Mouse (Mus musculus) kidney, postnatal 25 days (tissue): ENCODE data around the gene Gm20662.
"Not testable (repeated sequence)": the region's sequence is repeated elsewhere in the genome, so short reads cannot be mapped to it uniquely, and the experiment has no call there.

ENCODE experiments used
- DNase-seq, 2 experiments: peaks; one replicate each; pipeline ENCODE4 v3.0.0; 2021; ENCODE audit warnings: mixed read lengths in 2 of 2

The Gm20662 gene

DNA sequence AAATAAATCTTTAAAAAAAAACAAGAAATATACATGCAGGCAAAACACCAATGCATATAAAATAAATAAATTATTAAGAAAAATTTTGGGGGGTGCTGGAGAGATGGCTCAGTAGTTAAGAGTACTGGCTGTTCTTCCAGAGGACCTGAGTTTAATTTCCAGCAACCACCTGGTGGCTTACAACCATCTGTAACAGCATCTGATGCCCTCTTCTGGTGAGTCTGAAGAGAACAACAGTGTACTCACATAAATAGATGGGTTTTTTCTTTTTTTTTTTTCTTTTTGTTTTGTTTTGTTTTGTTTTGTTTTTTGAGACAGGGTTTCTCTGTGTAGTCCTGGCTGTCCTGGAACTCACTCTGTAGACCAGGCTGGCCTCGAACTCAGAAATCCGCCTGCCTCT is 17.4 kb downstream of the Gm20662 start:
- not testable (repeated sequence) for DNase-seq

DNA sequence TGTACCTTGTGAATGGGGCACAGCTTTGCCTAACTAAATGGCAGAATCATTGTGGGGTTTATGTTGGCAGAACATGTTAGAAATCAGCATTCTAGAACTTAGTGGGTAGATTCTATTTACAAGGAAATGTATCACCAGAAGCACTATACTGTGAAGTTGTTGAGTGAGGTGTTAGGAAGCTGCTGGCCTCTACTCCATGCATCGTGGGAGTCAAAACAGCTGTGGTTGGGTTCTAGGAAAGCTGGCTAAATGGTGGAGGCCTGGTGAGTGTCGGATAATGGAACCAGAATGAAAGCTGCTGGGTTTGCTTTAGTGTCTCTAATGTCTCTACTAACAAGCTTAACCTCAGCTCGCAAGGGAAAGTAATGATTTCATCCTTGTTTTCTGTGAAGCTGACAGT is 21.0 kb downstream of the Gm20662 start:
- DNase-seq, result no peak

DNA sequence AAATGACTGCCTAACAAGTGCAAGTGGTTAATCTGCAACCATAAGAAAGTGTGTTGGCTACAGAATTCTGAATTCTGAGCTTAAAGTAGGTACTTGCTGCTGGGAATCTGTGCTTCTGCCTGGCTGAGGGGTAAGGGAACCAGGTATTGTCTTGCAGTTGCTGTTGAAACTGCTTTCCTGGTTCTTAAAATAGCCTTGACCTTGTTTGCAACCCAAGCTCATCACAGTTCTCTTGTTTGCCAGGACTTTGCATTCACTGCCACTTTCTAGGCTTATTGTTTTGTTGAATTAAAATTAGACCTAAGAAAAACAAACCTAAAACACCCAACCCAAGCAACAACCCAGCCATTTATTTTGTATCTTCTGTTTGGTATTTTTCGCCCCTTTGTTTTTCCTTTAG is 24.6 kb downstream of the Gm20662 start:
- DNase-seq, result no peak

DNA sequence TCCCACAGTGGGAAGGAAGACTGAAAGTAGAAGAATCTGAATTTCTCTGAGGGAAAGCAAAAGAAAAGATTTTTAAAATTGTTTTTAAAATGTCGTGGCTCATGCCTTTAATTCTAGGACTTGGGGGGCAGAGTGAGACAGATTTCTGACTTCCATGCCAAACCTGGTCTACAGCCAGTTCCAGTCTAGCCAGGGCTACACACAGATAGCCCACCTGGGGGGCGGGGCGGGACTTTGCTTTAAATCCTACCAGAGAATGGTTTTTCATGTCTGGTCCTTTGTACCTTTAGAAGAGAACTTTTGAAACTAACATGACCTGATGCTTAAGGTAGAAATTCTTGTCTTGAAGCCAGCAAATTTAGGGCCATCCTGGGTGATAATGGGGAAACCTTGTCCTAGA is 27.1 kb downstream of the Gm20662 start:
- DNase-seq, result no peak

DNA sequence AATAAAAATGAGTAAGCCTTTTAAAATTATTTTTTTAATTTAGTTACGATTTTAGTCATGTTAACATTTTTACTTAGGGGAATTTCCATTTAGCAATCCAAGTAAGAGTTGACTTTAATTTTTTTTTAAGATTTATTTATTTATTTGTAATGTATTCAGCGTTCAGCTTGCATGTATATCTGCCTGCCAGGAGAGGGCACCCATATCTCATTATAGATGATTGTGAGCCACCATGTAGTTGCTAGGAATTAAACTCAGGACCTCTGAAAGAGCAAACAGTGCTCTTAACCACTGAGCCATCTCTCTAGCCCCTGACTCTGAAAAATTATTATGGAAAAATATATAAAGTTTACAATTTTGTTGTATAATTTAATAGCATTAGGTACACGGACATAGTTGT is 30.4 kb downstream of the Gm20662 start:
- no peak for DNase-seq

DNA sequence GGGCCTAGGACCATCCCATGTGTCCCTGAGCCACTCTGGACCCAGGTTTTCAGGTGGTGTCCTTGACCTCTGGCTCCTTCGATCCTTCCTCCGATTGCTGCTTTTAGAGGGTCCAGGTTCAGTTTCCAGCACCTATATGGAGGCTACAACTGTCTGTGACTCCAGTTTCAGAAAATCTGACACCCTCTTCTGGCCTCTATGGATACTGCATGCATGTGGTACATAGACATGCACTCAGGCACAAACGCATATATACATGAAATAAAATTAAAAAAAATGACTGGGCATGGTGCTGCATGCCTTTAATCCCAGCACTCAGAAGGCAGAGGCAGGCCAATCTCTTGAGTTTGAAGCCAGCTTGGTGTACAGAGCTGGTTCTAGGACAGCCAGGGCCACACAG is 31.7 kb downstream of the Gm20662 start:
- peak in 1 of 2 experiments; percentile 6 for DNase-seq

DNA sequence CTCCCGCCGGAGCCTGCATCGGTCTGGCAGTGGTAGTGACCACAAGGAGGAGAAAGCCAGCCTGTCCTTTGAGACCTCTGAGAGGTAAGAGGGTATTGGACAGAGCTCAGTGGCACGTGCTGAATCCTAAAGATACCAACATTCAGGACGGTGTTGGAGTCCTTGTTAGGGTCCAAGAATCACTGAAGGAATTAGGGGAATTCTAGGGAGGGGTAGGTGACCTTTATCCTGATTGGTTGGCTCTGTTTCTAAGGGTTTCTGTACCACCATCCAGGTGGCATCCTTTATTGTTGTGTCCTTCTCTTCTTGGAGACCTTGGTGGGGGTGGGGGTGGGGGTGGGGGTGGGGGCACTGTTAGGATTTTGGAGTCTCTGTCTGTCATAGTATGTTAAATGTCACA is 36.0 kb downstream of the Gm20662 start:
- peak in 1 of 2 experiments; percentile 8 for DNase-seq

DNA sequence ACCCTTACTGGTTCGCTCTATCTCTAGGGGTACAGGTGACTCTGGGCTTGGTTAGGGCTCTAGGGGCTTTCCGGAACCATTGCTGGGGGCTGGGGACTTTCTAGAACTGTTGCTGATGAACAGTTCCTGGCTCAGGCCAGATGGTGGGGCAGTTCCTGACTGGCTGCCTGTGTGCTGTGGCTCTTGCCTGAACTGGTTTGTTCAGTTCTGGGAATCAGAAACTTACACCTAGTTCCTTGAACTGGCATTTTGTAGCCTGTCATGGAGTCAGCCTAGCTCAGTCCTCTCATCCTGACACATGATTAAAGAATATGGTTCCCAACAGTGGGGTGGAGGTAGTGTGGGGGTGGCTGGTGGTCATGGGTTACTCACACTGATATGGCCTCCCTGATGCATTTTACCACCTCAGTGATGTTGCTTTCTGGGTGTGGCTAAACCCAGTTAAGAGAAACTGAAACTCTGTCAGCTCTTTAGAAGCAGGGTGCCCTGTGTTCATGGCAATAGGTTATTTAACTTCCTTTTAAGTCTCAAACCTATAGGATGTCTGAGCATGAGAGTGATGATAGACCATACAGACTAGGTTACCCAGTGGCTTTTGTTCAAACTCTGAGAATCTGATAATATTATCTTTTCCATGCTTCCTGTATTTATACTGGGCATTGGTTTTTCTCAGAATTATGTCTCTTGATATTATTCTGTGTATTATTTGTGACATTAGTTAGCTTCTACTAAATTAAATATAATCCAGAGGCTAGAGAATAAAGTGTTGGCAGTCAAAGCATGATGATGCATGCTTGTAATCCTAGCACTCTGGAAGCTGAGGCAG is 39.4 kb downstream of the Gm20662 start:
- DNase-seq, result peak in 1 of 2 experiments; percentile 36

DNA sequence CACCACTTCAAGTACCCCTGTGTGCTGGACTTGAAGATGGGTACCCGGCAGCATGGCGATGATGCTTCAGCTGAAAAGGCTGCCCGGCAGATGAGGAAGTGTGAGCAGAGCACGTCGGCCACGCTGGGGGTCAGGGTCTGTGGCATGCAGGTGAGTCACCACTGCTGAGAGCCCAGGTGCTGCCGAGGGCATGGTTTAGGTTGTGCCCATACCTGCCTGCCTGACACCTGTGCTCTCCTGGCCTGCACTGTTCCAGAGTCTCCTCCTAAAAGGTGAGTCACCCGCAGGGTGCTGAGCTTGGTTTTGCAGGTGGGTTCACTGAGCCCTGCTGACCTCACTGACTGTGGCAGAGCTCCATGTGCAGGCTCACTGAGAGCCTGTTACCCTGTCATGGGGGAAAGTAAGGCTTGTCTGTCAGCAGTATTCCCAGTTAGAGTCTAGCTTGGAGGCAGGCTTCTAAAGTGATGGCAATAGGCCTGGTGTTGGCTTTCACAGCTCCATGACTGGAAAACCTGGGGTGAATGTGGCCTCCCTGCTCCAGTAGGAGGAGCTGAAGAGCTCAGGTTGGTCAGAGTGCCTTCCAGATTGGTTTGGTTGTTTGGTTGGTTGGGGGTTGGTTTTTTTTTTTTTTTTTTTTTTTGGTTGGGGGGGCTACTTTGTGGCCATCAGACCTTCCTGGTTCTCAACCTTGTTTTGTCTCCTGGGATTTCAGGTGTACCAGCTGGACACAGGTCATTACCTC is 48.8 kb downstream of the Gm20662 start:
- DNase-seq, result no peak

DNA sequence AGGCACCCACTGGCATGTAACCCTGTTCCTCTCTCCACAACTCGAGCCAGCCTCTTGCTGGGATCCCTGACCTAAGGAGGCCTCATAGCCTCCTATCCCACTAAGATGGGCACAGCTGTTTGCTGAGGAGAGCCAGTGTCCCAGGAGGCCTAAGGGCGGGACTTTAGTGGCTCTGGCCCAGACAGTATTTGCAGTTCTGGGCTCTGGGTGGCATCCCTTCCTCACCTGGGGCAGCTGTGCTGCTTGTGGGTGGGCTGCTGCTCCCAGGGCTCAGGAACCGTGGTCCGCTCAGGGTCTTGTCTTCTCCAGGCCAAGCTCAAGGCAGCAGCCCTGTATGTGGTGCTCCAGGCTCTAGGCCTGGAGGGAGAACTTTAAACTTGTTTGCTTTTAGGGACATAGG is 50.4 kb downstream of the Gm20662 start:
- DNase-seq, result no peak

DNA sequence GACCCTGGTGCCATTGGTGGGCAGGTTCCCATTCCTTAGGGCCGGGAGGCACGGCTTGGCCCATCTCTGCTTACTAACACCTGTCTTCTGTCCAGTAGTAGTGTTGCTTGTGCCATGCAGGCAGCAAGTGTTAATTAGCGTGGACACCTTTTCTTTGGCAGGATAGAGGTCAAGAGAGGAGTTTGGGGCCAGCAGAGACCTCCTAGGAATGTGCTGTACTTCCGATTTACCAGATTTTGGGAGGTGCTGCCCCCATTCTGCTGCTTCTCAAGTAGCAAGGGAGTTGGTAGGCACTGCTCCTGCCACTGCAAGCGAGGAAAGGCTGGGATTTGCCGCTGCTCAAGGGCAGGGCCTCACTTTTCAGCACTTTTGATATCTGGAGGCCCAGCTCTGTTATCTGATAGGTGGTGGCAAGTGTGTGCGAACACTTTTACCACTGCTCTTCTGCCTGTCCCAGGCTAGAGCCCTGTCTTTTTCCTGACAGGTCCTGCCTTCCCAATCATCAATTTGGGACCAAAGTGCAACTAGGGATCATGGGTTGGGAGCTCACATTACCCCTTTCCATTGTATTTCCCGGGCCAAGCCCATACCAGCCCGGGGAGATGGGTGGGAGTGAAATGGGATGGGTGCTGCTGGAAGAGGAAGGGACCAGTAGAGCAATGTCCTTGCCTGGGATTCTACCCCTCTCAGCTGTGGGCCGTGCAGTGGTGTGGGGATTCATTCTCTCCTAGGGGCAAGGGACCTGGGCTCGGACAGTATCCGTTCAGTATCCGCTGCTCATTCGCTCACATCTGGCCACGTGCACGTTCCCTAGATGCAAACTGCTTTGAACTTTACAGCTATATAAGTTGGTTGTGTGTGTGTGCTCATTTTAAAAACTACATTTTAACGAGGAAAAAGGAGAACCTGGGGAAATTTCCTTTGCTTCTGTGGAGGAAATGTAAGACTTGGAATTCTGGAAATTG is 51.7 kb downstream of the Gm20662 start:
- DNase-seq, result no peak

DNA sequence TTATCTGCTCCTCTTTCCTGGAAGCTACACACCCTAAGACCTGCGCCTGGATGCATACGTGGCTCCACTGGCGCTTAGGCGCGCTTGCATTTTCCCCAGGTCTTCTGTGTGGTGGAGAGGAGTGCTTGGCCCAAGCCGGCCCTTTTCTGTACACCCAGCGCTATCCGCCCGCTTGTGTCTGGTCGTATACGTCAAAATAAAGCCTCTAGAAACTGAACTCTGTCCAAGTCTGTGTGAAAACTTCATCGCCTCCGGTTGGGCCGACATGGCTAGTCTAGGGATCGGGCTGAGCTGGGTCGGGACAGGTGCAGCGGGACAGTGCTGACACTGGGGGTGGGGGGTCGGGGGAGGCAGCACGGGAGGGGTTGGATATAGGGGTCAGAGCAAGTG is 52.4 kb downstream of the Gm20662 start:
- DNase-seq, result no peak

DNA sequence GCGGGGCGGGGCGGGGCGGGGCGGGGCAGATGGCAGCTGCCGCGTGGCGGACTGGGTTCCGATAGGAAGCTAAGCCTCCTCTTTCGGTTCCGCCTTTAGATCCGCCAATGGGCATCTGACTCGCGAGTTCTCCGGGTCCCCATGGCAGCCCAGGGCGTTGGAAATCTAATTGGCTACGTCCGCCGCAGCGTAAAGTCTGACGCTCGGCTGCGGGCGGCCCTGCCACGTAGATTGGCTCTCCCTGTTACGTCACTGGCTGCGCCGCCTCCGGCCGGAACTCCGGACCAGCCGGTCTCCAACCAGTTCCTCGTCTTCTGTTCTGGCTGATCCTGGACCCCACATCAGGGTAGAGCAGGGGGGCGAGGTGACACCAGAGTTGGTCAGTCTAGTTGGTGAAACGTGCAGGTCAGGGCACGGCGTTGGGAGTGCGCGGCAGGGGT is 52.9 kb downstream of the Gm20662 start, which contains the start of gene Gmppb:
Gene Gmppb, plus strand, starts transcription at position 227 of the 440 bp plus-strand sequence.
- DNase-seq, result peak; percentile 96 to 99

DNA sequence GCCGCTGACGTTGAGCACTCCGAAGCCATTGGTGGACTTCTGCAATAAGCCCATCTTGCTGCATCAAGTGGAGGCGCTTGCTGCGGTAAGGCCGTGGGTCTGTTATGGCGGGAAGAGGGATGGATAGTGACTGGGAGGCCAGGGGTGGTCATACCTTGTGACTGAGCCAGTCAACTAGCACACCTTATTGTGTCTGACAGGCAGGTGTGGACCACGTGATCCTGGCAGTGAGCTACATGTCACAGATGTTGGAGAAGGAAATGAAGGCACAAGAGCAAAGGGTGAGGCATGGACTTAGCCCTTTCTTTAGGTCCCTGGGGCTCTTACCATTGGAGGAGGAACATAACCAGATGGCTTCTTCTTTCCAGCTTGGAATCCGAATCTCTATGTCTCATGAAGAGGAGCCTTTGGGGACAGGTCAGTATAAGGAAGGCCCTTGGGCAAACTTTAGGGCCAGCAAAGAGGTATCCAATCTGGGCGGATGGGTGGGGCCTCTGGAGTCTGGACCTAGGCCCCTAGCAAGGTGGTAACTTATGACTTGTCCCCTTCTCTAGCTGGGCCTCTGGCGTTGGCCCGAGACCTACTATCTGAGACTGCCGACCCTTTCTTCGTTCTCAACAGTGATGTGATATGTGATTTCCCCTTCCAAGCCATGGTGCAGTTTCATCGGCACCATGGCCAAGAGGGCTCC is 53.6 kb downstream of the Gm20662 start:
- no peak for DNase-seq

DNA sequence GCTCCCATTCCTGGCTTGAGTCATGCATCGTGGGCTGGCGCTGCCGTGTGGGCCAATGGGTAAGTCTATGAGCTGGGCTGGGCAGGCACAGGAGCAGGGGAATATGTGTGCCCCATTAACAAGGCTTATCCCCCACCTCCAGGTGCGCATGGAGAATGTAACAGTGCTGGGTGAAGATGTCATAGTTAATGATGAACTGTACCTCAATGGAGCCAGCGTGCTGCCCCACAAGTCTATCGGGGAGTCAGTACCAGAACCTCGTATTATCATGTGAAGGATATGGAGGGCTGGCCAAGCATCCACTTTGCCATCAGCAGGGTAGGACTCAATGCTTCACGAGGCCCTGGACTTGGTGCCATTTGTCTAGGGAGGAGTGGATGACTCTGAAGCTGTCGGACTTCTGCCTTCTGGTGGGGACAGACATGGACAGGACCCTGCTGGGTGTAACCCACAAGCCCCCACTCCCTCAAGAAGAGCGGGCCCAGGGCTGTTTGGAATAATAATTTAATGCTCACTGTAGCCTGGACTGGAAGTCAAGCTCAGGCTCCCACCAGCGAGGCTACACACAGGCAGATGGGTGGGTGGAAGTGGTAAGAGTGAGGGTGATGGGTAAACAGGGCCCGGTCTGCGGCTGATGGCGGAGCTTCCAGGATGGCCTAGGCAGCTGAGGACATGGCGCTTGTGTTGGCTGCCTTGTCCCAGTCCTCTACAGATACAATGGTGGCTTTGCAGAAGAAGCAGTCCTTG is 55.2 kb downstream of the Gm20662 start:
- peak in 1 of 2 experiments; percentile 35 for DNase-seq

DNA sequence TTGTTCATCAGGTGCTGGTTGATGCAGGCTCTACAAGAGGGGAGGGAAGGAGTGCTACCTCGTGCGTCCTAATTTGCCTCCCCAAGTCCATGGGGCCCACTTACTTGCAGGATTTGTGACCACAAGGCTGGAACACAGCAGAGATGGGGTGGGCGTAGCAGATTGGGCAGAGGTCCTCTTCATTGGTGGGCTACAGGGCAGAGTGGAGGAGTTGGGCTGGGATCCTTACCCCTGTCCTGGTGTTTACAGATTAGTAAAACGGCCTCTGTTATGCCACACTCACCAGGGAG is 55.7 kb downstream of the Gm20662 start:
- DNase-seq, result peak in 1 of 2 experiments; percentile 34

DNA sequence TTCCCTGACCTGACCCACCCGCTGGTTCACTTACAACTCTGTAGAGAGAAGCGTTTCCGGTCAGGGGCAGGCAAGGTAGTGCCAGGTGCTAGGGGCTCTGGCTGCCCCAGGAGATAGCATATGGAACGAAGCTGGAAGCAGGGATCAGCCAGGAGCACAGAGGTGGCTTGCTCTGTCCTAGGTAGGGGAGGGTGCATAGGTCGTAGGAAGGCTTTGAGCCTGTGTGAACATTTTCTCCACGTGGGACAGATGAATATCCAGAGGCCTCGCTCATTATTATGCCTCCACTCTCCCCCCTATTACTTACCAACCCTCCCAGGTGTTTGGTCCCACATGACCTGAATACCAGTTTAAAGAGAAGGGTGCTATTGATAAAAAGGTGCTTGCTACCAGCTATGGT is 56.3 kb downstream of the Gm20662 start:
- DNase-seq, result no peak

DNA sequence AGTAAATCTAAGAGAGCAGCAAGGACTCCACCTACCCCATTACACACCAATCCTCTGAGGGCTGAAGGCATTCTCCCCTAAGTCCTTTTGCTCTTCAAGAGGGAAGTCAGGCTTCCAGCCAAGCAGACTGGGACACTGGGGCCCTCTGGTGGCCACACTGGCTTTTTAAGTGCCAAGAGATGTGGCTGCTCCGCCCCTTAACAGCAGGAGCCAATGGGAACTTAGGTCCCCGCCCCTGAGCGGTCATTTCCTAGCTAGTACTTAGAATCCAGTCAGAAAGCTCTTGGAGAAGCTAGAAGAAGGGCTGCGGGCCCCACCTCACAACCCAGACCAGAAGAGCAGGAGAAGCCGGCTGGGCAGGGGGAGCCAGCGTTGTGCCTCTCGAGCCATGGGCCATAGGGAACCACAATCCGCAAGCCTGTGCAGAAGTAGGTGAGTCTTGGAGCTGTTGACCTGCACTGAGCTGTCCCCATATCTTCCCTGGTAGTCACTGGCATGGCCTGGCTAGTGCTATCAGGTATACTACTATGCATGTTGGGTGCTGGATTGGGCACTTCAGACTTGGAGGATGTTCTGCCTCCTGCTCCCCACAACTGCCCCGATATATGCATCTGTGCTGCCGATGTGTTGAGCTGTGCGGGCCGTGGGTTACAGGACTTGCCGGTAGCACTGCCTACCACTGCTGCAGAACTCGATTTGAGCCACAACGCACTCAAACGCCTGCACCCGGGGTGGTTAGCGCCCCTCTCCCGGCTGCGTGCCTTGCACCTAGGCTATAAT is 56.9 kb downstream of the Gm20662 start, which contains the start of gene Amigo3:
Gene Amigo3, plus strand, starts transcription at position 275 of the 780 bp plus-strand sequence.
- peak; percentile 96 to 99 for DNase-seq

DNA sequence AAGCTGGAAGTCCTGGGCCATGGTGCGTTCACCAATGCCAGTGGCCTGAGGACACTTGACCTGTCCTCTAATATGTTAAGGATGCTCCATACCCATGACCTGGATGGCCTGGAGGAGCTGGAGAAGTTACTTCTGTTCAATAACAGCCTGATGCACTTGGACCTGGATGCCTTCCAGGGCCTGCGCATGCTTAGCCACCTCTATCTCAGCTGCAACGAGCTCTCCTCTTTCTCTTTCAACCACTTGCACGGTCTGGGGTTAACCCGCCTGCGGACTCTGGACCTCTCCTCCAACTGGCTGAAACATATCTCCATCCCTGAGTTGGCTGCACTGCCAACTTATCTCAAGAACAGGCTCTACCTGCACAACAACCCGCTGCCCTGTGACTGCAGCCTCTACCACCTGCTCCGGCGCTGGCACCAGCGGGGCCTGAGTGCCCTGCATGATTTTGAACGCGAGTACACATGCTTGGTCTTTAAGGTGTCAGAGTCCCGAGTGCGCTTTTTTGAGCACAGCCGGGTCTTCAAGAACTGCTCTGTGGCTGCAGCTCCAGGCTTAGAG is 57.6 kb downstream of the Gm20662 start:
- peak in 1 of 2 experiments; percentile 49 for DNase-seq

DNA sequence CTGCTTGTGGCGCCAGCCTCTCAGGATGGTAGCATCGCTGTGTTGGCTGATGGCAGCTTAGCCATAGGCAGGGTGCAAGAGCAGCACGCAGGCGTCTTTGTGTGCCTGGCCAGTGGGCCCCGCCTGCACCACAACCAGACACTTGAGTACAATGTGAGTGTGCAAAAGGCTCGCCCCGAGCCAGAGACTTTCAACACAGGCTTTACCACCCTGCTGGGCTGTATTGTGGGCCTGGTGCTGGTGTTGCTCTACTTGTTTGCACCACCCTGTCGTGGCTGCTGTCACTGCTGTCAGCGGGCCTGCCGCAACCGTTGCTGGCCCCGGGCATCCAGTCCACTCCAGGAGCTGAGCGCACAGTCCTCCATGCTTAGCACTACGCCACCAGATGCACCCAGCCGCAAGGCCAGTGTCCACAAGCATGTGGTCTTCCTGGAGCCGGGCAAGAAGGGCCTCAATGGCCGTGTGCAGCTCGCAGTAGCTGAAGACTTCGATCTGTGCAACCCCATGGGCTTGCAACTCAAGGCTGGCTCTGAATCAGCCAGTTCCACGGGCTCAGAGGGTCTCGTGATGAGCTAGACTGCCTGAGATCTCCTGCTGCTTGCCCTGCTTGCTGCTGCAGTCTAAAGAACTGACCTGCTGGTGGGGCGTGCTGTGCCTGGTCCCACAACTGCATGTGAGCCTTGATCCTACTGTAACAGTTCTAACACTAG is 58.3 kb downstream of the Gm20662 start:
- peak in 1 of 2 experiments; percentile 35 for DNase-seq
